Mouse (Mus musculus): ENCODE data around the gene Mapk12.
A peak's percentile ranks its signal among the peaks of the same experiment; 100 is the strongest.

The Mapk12 gene

DNA sequence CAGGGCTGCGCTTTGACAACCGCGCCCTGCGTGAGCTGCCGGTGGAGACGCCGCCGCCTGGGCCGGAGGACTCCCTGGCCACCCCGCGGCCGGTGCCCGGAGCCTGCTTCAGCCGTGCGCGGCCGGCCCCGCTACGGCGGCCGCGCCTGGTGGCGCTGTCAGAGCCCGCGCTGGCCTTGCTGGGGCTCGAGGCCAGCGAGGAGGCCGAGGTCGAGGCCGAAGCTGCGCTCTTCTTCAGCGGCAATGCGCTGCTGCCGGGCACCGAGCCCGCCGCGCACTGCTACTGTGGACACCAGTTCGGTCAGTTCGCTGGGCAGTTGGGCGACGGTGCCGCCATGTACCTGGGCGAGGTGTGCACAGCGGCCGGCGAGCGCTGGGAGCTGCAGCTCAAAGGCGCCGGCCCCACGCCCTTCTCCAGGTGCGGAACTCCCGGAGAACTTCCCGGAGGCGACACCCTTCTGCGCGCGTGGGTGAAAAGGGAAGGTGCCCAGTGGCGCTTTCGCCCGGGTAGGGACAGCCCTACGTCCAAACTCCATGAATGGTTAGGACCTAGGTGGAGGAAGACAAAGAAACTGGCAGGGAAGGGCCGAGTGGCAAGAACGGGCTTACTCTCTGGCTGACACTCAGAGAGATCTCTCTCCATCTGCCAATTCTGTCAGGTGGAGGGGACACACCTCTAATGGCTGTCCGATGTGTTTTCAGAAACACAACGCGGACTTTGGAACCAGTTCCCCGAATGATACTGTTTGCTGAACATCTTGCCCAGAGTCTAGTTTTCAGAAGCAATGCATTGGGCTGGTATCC is 51.1 kb downstream of the Mapk12 start:
- DNase-seq, result peak; percentile 55

DNA sequence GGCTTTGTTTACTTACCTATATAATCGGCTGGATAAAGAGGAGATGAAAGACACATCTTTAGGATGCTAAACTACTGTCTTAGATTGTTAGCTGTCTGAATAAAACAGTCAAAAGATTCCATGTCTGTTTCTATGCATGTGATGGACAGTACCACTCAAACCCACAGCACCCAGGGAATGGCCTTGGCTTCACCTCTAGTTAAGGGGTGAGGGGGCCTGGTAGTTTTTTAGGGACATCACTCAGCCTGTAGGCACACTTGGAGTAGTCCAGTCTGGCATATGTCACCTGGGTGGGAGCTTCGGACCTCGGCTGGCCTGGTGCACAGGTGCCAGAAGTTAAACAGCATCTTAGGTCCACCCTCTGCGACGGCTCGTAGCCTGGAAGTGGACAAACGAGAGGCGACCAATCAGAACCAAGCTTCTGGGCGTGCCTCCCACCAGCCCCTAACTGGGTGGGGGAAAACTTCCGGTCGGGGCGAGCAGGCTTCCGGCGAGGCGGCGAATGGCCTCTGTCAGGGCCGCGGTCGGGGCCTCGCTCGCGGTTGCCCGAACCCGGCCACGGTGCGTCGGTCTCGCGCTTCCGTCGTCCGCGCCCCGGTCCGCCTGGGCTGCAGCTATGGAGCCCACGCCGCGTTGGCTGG is 51.8 kb downstream of the Mapk12 start, which contains the start of gene Selenoo:
TSS of gene Selenoo (plus strand) at position 478 of the 641 bp plus-strand sequence.
- peak; percentile 84 for DNase-seq

DNA sequence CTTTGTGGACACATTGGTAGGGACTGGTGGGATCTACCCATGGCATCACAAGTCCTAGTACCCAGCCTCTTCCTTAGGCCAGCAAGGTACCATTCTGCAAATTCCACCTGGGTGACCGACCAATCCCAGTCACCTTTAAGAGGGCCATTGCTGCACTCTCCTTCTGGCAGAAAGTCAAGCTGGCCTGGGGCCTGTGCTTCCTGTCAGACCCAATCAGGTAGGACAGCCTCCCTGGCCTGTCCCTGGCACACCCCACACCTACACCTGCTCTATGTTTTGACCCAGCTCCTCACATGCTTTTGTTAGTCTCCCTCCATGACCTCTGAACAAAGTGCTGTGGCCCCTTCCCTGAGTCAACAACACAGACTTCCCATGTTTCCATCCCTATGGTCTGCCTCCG is 55.7 kb downstream of the Mapk12 start:
- DNase-seq, result no peak

DNA sequence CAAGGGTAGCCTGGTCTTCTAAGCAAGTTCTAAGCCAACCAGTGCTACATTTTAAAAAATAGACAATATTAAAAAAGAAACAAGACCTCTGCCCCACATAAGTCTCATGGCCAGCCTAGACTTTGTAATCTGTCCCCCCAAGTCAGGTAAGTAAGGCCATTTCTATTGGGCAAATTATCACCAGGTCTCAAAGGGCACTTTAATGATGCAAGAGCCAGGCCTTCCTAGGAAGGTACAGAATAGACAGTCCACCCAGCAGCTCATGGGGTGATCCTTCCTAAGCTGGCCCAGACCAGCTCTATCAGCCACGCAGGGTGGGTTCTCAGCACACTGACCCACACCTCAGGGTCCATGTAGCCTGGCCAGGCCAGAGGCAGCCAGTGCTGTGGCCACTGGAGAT is 56.6 kb downstream of the Mapk12 start:
- DNase-seq, result no peak
